Mouse (Mus musculus): Measurements from ENCODE around the gene Pcsk4.

Gene Pcsk4

DNA sequence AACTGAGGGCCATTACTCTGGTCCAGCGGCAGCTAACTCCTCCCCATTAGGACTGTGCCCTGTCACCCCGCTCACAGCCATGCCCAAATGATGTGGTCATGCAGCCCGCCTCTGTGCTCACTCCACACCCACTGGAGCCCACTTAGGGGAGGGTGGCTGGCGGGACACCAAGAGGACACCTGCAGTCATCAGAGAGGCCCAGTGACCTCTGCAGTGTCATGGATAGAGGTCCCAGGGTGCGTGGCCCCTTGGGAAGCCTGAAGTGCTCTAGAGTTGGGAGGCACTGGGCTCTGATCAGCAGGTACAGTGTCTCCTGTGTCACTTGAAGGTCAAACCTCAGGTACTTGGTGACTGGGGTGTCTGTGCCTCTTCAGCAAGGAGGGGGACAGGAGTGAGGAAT, 32.5 kb downstream of the Pcsk4 start:
- peak in 1 of 2 experiments; percentile 52 for DNase-seq

DNA sequence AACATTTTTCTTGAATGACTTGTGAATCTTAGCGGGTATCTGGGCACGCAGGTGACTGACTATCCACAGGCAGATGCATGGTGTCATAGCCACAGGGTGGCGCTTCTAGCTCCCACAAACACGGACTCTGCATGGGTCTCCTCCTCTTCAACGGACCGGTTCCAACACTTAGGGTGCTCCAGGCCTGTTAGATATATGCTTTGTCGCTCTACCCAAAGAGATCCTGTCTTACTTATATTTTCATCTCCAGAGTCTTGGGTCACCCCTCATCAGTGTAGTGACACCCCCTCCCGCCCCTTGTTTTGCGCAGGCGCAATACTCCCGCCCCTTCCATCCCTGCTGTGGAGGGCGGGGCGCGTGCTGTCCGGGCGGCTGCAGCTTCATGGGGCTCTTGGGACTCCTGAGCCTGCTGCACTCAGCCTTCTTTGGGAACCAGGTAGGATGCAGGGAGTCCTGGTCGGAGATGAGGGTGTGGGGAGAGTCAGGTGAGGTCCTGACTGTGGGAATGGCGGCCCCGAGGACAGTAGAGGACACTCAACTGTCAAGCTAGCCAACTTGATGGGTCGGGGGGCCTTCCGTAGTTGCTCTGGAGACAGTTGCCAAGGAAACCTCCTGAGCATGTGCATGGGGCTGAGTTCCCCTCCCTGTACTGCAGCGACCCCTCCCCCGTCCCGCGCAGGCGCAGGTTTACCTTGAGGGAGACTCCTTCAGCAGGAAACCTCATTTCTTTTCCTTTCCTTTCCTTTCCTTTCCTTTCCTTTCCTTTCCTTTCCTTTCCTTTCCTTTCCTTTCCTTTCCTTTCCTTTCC, 33.5 kb downstream of the Pcsk4 start, which contains the start of gene Apc2:
Gene Apc2, plus strand, starts transcription at position 360 of the 808 bp plus-strand sequence.
- DNase-seq = peak; percentile 89

DNA sequence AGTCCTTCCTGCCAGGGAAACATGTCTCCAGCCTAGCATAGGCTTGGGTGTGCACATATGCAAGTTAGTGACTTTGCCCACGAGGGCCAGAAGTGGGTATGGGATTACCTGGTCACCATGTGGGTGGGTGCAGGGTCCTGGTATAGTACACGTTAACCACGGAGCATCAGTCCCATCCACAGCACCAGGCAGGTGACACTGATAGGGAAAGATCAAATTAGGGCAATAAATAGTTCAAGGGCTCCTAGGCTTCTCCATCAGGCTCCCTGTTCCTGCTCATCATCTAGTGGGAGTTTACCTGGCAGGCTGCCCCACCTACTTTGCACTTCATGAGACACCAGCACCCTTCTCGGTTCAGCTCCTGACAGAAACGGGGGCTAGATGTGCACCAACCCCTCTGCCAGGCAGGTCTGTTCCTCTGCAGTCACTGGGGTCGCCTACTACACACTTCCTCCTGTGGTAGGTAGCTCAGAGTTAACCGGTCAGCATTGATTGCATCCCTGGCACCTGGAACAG, 34.5 kb downstream of the Pcsk4 start:
- peak in 1 of 2 experiments; percentile 47 for DNase-seq

DNA sequence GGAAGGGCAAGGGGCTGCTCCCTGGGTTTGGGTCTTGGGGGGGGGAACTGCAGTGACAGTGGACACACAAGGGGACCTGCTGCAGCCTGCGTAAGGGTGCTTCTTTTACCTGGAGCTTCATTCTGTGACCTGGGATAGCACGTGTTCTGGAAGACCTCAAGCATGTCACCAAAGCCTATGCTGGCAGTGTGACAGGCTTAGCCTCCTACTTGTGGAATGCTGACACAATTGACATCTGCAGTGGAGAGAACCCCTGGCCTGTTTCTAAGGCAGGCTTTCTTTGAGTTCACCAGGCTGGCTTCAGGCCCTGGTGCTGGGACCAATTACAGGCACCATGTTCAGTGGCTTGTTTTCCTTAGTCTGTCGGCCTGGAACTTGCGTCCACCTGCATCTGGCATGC, 35.0 kb downstream of the Pcsk4 start:
- DNase-seq = no peak

DNA sequence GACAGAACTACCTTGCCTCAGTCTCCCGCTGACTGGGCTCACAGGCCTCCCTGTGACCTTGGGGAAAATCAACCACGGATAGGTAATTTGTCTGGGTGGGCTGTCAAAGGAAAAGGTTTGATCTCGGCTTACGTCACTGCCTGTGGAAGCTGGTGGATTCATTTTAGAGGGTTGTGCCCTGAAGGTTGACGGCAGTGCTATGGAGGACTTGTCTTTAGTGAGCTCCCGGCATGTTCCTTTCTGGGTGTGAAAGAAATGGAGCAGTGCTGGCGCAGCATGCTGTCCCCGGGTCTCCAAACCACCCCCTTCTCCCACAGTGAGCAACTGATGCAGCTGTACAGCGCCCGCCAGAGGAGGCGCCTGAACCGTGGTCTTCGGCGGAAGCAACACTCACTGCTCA, 36.0 kb downstream of the Pcsk4 start:
- no peak for DNase-seq

DNA sequence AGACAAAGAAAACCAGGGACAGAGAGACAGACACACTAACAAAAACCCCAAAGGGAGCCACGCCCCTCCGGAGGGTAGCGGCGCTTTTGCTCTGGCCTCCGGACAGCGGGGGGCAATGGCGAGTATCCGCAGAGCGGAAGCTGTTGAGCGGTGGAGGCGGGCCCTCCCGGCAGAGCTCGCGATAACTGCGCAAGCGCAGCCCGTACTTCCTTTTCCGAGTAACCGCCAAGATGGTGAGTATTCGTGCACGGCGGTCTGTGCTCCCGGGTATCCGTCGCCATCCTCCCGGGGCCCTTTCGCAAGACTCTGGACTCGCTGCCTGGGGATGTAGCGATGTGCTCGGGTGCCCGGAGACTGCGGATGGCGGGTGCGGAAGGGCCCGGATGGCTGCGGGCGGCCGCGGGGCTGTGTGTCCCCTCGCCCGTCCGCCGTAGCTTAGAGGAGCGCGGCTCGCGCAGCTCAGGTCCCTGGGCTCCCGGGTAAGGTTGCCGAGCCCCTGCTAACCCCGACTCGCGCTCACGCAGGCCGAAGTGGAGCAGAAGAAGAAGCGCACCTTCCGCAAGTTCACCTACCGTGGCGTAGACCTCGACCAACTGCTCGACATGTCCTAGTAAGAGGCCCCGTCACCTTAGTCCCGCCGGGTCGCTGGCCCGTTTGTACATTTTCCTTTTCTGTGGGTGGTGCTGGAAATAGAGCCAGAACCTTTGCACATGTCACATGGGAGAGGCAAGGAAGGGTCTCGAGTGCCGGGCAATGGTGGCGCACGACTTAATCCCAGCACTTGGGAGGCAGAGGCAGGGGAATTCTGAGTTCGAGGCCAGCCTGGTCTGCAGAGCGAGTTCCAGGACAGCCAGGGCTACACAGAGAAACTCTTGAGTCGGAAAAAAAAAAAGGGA, 36.8 kb downstream of the Pcsk4 start, which contains the start of gene Rps15:
Gene Rps15, plus strand, starts transcription at position 203 of the 896 bp plus-strand sequence.
- peak; percentile 95 to 98 for DNase-seq

DNA sequence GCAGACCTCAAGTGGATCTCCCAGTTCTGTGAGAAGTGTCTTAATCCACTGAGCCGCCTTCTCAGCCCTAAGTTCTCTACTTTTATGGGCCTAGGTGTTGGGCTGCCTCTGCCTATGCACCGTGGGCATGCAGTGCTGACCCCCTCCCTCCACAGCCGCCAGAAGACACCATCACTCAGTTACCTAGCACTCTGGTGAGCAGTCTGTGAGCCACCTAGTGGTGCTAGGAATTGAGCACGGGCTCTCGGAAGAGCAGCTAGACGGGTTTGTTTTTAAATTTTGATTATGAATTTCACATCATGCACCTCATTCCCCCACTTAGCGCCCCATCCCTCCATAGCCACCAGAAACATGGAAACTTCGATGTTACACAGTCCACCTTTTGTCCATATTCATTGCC, 40.6 kb downstream of the Pcsk4 start:
- DNase-seq = no peak

DNA sequence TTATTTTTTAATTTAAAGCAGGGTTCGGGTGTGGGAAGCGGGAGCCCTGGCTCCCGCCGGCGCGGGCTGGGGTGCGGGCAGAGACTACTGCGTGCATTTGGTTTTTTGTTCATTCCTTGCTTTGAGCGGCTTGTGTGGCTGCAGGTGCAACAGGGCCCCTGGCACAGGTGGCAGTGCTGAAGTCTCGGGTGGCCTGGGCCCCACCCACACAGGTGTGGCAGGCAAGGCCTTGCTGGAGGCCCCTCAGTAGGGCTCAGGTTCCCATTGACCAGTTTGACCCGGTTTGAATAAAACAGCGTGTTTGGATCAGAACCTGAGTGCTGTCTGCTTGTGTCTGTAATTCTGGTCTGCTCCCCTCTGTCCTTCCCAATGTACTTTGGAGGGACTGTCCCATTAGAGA, 41.2 kb downstream of the Pcsk4 start:
- no peak for DNase-seq

DNA sequence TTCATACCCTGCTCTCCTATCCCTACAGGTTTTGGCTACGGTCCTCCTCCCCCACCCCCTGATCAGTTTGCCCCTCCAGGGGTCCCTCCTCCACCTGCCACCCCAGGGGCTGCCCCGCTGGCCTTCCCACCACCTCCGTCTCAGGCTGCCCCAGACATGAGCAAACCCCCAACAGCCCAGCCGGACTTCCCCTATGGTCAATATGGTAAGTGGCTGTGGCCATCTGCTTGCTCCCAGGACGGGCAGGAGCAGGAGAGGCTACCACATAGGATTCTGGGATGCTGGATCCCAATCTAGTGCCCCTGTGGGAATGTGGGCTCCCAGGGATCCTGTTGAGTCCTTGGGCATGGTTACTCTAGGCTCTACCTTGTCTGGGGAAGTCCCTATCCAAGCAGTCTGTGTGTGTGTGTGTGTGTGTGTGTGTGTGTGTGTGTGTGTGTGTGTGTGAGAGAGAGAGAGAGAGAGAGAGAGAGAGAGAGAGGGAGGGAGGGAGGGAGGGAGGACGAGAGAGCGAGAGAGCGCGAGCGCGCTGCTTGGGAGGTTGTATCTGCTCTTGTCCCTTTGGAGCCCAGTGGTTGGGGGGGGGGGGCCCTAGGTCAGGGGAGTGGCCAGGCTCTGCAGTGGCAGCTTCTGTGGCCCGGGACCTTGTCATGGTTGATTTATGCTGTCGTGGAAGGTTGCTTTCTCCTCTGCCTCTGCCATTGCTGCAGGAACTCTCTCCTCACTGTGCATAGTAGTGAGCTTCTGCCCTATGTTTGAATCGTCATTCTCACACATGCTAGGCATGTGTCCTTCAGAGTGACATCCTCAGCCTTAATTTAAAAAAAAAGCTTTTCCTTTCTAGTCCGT, 43.9 kb downstream of the Pcsk4 start:
- no peak for DNase-seq

DNA sequence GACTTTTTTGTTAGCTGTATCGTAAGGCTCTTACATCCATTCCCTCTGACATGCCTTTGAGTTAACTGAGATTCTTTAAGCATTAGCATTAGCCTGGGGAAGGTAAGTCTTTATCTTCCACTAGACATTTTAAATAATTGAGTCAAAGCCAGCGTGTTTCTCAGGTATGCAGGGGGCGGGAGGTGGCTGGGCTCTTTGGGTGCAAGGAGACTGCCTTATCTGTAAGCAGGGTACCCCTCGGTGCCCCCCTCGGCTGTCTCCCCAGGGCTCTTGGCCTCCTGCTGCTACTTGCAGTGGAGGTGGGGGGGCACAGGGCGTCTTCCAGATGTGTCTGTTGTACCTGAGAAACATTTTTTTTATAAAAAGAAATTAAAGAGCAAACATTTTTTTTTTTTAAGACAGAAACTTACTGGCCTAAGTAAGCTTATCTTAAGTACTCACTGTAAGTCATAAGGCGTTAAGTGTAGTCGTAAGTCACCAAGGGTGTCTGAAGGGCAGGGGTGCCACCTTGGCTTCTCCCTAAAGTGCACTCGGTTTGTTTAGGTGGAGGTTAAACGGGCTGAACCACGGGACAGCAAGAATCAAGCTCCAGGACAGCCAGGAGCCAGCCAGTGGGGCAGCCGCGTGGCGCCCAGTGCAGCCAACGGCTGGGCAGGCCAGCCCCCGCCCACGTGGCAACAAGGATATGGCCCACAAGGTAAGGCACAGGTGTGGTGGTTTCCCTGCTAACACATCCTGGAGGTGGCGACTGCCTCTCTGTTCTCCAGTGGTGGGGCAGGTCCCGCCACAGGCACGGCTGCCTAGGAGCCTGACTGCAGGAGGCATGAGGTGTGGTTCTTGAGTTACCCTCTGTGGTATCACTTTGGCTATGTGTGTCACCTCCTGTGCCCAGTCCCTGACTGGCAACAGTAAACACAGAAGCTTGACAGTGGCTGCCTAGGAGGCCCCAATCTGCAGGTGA, 46.5 kb downstream of the Pcsk4 start:
- DNase-seq = peak in 1 of 2 experiments; percentile 41

DNA sequence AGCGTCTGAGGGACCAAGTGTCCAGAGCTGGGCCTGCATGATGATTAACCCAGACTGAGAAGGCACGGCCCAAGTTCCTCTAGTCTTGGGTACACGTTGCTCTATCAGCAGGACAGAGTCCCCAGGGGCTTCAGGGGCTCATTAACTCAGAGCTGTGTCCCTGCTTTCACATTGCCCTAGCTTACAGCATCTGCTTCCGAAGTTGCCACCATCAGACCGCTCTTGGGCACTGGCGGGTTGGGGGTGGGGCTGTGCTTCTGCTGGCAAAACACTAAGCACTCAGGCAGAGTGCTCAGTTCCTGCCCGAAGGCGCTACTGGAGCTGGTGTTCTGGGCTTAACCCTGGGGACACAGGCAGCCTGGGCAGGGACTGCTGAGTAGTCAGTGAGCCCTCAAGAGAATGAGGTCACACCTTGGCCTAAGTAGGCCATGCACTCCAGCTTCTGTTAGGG, 47.4 kb downstream of the Pcsk4 start:
- DNase-seq = peak; percentile 59 to 67

DNA sequence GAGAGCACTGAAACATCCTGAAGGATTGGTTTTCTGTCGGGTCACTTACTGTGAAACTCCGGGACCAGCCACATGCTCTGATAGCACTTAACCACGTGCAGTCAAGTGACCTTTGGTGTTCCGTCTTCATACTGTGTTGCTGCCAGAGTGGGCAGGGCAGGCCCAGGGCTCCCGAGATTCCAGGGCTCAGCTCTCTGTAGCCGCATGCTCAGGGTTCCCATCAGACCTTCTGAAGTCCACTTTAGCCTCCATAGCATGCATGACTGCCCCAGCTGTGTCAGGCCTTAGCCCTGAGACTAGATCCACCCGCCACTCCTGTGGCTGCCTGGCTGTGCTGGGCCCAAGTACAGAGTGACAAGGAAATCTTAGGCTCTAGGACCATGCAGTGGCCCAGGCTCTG, 48.0 kb downstream of the Pcsk4 start:
- DNase-seq = no peak

DNA sequence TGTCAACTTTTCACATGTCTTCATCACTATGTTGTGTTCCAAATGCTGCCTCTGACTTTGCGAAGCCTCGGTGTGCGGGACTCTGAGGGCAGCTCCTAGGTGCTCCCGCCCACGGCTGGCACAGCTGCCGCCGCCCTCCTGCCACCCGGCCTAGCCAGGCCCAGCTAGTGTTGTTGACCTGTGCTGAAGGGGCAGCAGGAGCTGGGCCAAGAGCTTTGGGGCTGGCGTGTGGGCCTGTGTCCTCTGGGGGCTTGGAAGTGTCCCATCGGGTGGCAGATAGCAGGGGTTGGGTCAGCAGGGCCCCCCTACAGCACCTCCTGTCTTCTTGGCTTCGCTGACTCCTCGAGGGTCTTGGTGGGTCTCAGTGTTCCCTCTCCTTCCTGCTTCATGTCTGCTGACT, 50.0 kb downstream of the Pcsk4 start:
- no peak for DNase-seq

DNA sequence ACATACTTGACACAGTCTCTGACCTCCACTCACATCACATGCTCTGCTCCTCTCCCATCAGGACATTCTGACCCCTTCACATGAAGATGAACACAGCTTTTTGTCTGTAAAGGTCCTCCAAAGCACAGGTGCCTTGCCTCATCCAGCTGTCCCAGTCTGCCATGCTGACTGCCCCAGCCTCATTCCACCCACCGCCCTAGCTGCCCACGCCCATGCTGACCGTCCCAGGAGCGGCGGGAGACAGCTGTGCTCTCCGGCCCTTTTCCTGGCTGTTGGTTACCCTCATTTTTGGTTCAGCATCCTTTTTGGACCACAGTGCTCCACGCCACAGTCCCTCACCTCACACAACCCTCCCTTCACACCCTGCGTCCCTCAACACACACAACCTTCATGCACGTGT, 50.9 kb downstream of the Pcsk4 start:
- no peak for DNase-seq

DNA sequence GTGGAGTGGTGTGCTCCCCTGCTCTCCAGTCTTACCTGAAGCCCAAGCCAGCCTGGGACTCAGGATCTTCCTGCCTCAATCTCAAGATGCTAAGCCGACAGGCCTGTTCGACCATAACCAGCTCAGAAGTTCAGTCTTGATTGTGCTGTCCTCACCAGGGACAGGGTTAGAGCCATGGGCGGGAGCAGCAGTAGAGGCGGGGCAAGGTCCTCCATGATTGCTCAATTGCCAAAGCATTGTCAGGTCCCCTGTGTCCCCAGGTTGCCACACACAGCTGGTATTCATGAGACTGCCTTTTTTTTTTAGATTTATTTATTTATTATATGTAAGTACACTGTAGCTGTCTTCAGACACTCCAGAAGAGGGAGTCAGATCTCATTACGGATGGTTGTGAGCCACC, 53.1 kb downstream of the Pcsk4 start:
- no peak for DNase-seq

DNA sequence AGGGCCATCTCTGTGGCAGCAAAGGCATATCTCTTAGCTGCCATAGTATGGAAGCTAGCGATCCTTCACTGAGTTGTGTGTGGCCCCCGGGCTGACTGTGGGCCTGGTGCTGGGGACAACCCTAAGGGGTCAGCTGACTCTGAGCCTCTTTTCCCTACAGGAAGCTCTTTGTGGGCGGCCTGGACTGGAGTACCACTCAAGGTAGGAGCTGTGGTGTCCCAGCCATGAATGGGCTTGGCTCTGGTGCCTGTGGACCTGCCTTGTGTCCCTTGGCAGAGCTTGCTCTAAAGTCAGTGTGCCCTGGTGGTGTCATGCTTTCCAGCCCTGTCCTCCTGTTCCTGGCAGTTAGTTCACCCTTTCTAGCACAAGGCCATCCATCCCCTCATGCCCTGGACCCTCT, 55.5 kb downstream of the Pcsk4 start:
- no peak for DNase-seq

DNA sequence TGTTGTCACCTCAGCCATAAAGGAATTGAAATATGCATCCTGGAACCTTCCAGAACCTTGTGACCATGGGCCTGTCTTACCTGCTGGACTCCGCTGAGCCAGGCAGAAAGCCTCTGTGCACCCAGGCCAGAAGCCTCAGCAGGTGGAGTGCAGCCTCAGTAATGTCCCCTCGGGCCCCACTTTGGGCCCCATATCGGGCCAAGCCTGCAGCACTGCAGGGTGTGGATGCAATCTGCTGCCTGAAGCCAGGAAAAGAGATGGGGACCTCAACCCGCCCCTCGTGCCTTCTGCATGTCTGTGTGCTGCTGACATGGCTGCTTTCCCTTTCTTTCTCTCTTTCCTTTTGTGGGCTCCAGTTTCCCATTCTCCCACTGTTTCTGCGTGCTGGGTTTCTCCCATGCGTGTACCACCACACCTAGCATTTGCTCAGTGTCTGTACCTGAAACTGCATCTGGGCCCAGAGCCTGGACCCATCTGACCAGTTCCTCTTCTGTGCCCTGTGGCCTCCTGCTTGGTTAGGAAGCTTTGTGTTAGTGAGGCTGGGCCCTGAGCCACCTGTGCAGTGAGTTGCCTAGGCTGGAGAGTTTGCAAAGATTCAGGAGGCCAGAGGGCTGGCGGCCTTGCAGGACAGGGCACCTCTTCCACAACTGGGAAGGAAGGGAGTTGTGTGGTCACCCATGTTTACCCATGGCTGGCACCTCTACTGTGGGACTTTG, 57.3 kb downstream of the Pcsk4 start:
- peak in 1 of 2 experiments; percentile 41 for DNase-seq
